Mouse (Mus musculus) gastrocnemius, postnatal 25 days (tissue): ENCODE results near the gene Ppp3ca. TPM values are rescaled to one million over a fixed set of nuclear protein-coding genes. Genes with fewer than 3 reads are reported as not detected.

Experiments used
- DNase-seq: peaks from one replicate; pipeline ENCODE4 v3.0.0; 2022
- total RNA-seq, 2 experiments: library from RNA; stranded (reverse); gene quantifications; 1 replicate in 1 of 2; 2 replicates in 1 of 2; pipeline ENCODE4 v1.2.3; 2021

The Ppp3ca gene
- total RNA-seq, 2 experiments from 2014 or later: 130 to 149 TPM

- no peak for DNase-seq
These were observed 192.3 kb downstream of the Ppp3ca start for GRCm38 (mm10) chr3:136862051-136862837.

- no peak for DNase-seq
These were observed 193.2 kb downstream of the Ppp3ca start for GRCm38 (mm10) chr3:136863127-136863526.

DNA sequence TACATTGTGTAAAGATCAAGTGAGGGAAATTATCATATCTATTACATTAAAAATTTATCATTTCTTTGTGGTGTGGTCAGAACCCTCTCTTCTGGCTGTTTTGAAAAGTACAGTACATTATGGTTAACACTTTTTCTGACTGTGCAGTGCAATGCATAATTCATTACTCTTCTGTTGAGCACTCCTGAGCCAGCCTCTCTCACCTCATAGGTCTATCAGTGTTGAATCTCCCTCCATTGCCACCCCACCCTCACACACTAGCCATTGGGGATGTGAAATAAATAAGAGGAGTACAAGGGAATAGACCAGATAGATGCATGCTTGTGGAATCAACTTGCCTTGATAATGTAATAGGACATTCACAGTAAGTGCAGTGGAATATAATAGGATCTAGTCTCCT, 194.4 kb downstream of the Ppp3ca start:
- no peak for DNase-seq

GRCm38 (mm10) chr3:136865176-136865859, 195.4 kb downstream of the Ppp3ca start:
- no peak for DNase-seq

- no peak for DNase-seq
These were observed 196.2 kb downstream of the Ppp3ca start for GRCm38 (mm10) chr3:136866095-136866494.

DNA sequence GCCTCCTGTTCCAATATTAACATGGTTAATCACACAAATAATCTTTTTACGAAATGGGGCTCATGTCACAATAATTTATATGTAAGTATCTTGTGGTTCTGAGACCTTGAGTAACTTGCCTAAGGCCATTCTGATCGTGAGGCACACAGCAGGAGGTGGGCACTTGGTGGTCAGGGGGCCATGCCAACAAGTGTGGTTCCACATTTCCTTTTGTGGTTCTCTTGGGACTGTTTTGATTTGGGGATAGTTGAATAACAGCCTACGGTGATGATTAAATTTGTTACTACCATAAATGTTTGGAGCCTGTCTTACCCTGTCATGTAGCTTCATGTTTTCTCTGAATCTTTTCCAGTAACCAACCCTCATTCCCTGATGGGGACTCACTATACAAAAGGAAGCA, 196.6 kb downstream of the Ppp3ca start:
- DNase-seq: no peak

- no peak for DNase-seq
These were observed 197.4 kb downstream of the Ppp3ca start for GRCm38 (mm10) chr3:136867366-136867765.

DNA sequence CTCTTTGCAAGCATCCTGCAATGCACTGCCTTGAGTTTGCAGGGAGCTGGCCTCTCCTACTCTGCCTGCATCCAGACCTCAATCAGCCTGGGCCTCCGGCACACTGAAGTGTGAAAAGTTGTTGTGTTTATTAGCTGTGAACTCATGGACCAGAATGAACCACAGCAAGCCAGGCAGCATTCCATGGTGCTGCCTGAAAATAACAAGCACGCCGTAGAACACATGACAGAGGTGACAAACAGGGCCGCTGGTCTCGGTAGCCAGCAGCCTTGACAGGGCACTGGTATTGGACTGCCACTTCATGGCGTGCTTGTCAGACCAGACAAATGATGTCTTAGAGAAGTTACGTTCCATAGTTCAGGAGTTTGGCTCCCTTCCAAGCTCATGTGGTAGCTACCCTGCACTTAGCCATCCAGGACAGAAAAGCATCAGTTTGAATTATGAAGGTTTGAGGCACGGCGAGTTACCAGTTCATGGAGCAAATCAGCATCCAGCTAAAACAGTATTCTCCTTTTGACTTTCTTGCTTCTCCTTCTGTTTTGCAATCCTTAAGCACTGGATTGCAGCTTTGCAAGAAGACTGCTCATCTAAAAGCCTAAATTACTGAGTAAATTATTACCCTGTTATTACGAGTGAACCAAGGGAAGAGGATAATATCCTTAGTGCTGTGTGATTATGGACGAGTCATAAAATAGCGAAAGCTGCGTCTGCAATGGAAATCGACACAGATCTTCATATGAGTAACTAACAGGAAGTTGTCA, 202.0 kb downstream of the Ppp3ca start:
- DNase-seq: no peak

DNA sequence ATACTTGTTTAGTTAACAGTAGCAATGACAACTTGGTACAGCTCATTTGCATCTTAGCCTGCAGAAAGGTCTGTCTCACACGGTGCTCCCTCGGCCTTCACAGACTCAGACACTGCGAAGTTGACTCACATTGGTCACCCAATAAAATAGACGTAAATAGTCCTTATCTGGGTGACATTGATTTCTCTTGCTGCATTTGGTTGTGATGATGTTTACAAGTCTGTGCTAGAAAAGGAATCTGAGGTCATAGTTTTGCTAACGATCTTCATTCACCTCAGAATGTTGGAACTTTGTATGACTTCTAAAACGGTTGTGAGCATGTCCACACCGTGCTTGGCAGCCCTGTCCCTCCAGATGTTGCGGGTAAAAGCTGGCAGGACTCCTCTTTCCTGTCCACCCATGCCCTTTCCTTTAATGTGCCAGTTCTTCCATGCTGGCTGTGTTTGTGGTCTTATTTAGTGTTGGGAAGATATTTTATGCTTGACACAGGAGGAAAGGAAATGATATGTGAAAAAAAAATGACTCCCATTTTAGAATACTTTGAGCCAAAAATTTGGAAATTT, 202.7 kb downstream of the Ppp3ca start:
- no peak for DNase-seq

- no peak for DNase-seq
These were observed 204.0 kb downstream of the Ppp3ca start for GRCm38 (mm10) chr3:136873809-136874449.

- no peak for DNase-seq
These were observed 204.6 kb downstream of the Ppp3ca start for GRCm38 (mm10) chr3:136874566-136874965.

GRCm38 (mm10) chr3:136887741-136888140, 217.8 kb downstream of the Ppp3ca start:
- DNase-seq: no peak

DNA sequence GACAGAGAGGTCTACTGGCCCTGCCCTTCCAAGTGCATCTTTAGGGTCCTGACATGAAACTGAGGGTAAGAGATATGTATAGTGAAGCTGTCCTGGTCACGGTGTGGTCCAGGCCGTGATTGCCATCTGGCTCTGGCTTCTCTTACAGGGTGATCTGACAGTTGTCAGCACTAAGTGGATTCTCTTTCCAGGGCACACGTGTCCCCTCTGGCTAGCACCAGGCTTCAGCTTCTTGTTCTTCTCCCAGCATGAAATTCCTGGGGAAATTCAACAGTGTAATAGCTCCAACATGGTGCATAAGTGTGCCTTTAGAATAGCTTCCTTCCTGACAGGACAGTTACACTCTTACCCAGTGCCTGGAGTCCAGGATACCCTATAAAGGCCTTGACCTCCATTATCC, 222.2 kb downstream of the Ppp3ca start:
- DNase-seq: no peak

- no peak for DNase-seq
These were observed 223.9 kb downstream of the Ppp3ca start for GRCm38 (mm10) chr3:136893596-136894402.

DNA sequence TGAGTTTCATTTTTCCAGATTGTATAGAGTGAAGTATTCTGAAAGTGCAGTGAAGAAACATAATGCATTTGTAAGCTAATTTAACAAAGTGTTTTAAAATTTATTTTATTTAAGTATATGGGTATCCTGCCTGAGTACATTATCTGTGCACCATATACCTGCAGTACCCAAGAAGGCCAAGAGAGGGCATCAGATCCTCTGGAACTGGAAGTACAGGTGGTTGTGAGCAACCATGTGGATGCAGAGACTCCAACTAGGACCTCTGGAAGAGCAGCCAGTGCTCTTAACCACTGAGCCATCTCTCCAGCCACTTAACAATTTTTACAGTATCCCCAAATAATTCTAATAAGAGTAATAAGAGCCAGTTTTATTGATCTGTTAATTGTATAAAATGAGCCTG, 225.6 kb downstream of the Ppp3ca start:
- DNase-seq: no peak

- no peak for DNase-seq
These were observed 226.4 kb downstream of the Ppp3ca start for GRCm38 (mm10) chr3:136896276-136896675.

DNA sequence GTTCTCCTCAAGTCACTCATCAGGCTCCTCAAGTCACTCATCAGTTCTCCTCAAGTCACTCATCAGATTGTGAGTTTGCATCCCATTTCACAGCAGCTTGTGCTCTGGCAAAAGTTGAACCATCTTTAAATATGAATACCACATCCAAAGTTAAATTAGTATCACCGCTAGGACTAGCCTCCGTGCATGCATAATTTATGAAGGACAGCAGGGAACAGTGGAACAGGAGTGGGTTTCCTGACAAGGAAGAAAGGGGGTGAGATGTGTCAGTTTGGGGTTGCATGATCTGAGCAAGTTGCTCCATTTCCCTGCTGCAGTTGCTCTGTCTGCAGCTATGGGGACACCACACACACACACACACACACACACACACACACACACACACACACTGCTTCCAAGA, 229.8 kb downstream of the Ppp3ca start:
- DNase-seq: no peak

- DNase-seq: no peak
These were observed 231.1 kb downstream of the Ppp3ca start for GRCm38 (mm10) chr3:136900986-136901385.

DNA sequence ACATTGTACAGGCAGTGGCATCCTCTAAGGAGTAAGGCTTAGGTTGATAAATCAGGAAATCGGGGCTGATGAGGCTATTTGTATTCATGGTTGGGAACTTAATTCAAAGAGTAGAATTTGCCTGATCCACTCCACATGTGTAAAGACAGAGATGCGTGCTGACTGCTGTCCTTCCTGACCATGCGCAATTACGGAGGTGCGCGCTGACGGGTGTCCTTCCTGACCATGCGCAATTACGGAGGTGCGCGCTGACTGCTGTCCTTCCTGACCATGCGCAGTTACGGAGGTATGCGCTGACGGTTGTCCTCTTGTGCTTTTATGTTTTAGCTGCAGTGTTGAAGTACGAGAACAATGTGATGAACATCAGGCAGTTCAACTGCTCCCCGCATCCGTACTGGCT, 232.9 kb downstream of the Ppp3ca start:
- DNase-seq: no peak

- DNase-seq: no peak
These were observed 235.7 kb downstream of the Ppp3ca start for GRCm38 (mm10) chr3:136905577-136905976.

GRCm38 (mm10) chr3:136909534-136909933, 239.6 kb downstream of the Ppp3ca start:
- DNase-seq: no peak
